Mouse (Mus musculus) layer of hippocampus, adult 2 months (tissue): ENCODE measurements around the gene Zc3h8. TPM values are rescaled to one million over a fixed set of nuclear protein-coding genes. Genes with fewer than 3 reads are reported as not detected.

ENCODE experiments used
- DNase-seq, 2 experiments: peaks; one replicate each; pipeline ENCODE4 v3.0.0; 2022; ENCODE audit warnings: low spot score in 2 of 2
- H3K27ac ChIP-seq: fragments of 200-600 bp; 2 replicates; pipeline ENCODE4 v1.8.1; 2022
- H3K4me3 ChIP-seq: fragments of 200-600 bp; 2 replicates; pipeline ENCODE4 v1.8.1; 2022; ENCODE audit warnings: mild to moderate bottlenecking
- CTCF ChIP-seq: fragments of 200-600 bp; conservative IDR thresholded peaks from 2 replicates; pipeline ENCODE4 v1.8.1; 2022; ENCODE audit warnings: antibody characterized with exemption, mild to moderate bottlenecking, moderate library complexity
- total RNA-seq, 2 experiments: library from RNA; stranded (reverse); gene quantifications; 2 replicates each; pipeline ENCODE4 v1.2.3; 2021

Zc3h8 gene
- total RNA-seq, 2 experiments from 2014 or later, result 4.7 to 5.4 TPM

GRCm38 (mm10) chr2:128947962-128948588 is 4.2 kb upstream of the Zc3h8 start:
- no peak overlapping the region for H3K4me3 ChIP-seq
- DNase-seq, result peak; percentile 39 to 48
- H3K27ac ChIP-seq, result no peak overlapping the region
- peak; percentile 91 for TF ChIP-seq CTCF

GRCm38 (mm10) chr2:128936256-128936655 is 7.6 kb downstream of the Zc3h8 start:
- no peak for TF ChIP-seq CTCF
- DNase-seq, result no peak
- H3K4me3 ChIP-seq, result no peak overlapping the region

DNA sequence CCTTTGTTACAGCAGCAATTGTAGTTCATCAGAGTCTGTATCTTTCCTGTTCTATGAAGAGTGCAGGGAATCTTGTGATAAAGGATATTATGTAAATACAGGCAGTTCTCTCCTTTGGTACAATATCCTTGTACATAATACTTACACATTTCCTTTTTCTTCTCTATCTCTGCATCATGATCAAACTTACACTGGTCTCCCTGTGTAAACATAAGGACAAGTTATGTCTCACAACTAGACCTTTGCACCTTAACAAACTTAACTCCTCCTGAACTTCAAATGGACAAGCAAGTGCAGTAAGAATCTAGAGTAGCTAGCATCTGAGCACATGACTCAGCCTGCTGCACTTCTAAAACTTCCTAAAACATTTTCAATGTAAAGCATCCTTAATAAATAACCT is 13.2 kb downstream of the Zc3h8 start:
- no peak overlapping the region for H3K4me3 ChIP-seq
- no peak for DNase-seq
- TF ChIP-seq CTCF, result no peak
- H3K27ac ChIP-seq, result no peak overlapping the region

More at GRCm38 (mm10) chr2:128936256-128936655, 7.6 kb downstream of the Zc3h8 start:
- no peak overlapping the region for H3K27ac ChIP-seq

- Histone ChIP-seq H3K27ac (no peak overlapping the region), H3K4me3 (no peak overlapping the region)
- DNase-seq, result peak in 1 of 2 experiments; percentile 10
- no peak for TF ChIP-seq CTCF
Measured at GRCm38 (mm10) chr2:128928446-128928845, 15.4 kb downstream of the Zc3h8 start.

DNA sequence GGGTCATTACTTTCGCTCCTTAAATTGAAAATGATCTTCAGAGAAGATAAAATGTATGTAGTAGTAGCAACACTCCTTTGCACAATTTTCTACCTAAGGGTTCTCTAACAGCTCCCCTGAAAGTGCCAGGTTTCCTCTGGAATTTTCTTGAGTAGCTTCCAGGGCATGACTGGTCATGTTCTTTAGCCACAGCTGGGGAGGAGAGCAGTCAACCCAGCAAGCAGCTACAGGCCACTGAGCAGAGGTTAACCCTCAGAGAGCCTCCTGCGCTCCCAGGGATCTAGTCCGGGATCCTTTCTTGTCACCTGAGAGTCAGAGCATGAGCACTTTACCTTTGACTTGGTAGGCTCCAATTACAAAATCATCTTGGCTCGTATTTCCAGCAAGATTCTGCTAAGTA is 19.1 kb downstream of the Zc3h8 start:
- Histone ChIP-seq H3K27ac (no peak overlapping the region), H3K4me3 (no peak overlapping the region)
- TF ChIP-seq CTCF, result no peak
- DNase-seq, result no peak

- no peak for TF ChIP-seq CTCF
- DNase-seq, result no peak
- Histone ChIP-seq H3K27ac (no peak overlapping the region), H3K4me3 (no peak overlapping the region)
Measured at GRCm38 (mm10) chr2:128916528-128916927, 27.3 kb downstream of the Zc3h8 start.

DNA sequence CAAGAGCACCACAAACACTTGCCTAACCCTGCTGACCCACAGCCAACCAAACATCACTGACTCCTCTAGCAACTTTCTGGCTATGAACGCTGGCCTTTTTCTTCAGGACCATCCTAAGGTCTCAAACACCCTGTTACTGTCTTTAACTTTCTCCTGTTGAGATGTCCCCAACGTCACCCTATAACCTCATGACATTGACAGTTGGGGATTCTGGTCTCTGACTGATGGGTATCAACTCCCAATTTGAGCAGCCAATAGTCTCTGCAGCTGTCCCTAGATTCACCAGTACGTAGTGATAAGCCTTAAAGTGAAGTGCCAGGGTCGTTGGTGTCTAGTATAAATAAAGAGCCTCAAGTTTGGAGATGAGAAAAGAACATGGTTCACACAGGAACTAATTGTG is 28.9 kb downstream of the Zc3h8 start:
- Histone ChIP-seq H3K27ac (no peak overlapping the region), H3K4me3 (no peak overlapping the region)
- no peak for DNase-seq
- no peak for TF ChIP-seq CTCF

DNA sequence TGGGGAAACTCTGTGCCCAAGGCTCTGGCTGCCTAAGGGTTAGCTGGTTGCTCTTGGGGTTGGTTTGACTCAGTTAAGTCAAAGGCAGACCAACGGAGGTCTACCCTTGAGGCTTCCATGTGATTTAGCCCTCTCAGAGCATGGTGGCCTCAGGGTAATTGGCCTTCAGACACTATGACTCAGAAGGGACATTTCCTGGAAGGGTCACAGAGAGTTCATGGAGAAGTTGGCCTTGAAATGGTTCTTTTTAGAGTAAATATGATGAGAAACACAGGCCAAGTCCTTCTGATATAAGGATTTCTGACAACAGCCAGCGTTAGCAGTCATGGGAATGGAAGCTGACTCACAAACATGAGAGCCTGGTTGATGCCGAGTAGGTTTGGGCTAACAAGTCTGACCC is 40.2 kb downstream of the Zc3h8 start:
- H3K4me3 ChIP-seq, result no peak overlapping the region
- TF ChIP-seq CTCF, result no peak
- DNase-seq, result no peak
- H3K27ac ChIP-seq, result no peak overlapping the region

- Histone ChIP-seq H3K27ac (no peak overlapping the region), H3K4me3 (no peak overlapping the region)
- no peak for DNase-seq
- no peak for TF ChIP-seq CTCF
Measured at GRCm38 (mm10) chr2:128902843-128903242, 41.0 kb downstream of the Zc3h8 start.

GRCm38 (mm10) chr2:128892180-128892721 is 51.6 kb downstream of the Zc3h8 start:
- Histone ChIP-seq H3K27ac (no peak overlapping the region), H3K4me3 (no peak overlapping the region)
- no peak for DNase-seq
- TF ChIP-seq CTCF, result no peak

GRCm38 (mm10) chr2:128890661-128891335 is 53.1 kb downstream of the Zc3h8 start:
- no peak for DNase-seq
- Histone ChIP-seq H3K4me3 (no peak overlapping the region), H3K27ac (no peak overlapping the region)
- peak; percentile 34 for TF ChIP-seq CTCF

- no peak for DNase-seq
- no peak overlapping the region for H3K4me3 ChIP-seq
- TF ChIP-seq CTCF, result no peak
- no peak overlapping the region for H3K27ac ChIP-seq
Measured at GRCm38 (mm10) chr2:128887866-128888550, 55.9 kb downstream of the Zc3h8 start.

DNA sequence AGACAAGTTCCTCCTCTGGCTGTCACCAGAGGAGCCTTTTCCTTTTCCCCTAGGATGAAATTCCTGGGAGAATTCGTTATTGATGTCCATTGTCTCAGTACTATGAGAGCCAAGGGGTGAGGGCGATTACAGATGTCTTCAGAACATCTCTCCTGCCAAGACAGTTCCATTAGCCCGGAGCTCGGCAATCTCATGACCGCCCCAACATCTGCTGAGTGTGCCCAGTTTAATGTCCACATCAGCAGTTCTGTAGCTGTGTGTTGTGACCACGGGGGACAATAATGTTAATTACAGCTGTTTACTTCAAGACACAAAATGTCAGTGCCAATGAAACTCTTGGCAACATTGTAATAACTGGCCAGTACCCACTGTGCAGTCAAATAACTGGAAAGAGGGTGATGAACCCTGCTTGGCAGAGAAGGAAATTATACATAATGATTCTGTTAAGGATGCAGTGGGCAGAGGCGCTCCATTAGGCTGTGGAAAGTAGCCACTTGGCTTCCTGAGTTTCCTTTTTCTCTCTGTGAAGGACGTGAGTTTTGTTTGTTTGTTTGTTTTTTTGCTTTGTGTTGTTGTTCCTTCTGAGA is 58.6 kb downstream of the Zc3h8 start:
- no peak overlapping the region for H3K27ac ChIP-seq
- no peak for DNase-seq
- H3K4me3 ChIP-seq, result no peak overlapping the region
- TF ChIP-seq CTCF, result no peak
